Mouse (Mus musculus) MEL (cell line): ENCODE data around the gene Dstyk. TPM values are rescaled to one million over a fixed set of nuclear protein-coding genes. Genes with fewer than 3 reads are reported as not detected.

Source experiments
- DNase-seq: peaks from one replicate; pipeline ENCODE4 v3.0.0; 2011; ENCODE audit warnings: low read depth, low spot score
- H3K27ac ChIP-seq: 2 replicates; pipeline ENCODE4 v1.5.1; 2012; ENCODE audit warnings: low read depth, mild to moderate bottlenecking, control low read depth, low read length, moderate library complexity; ENCODE audit not compliant: control insufficient read depth
- H3K27me3 ChIP-seq, 2 experiments: fragments of 150-350 bp in 1 of 2; sonication (generic) in 1 of 2; 2 replicates each; pipeline ENCODE4 v1.6.1; 2012; ENCODE audit warnings: low read length in 2 of 2, mild to moderate bottlenecking in 2 of 2, improper control_type of control experiment in 1 of 2, moderate library complexity in 1 of 2; ENCODE audit not compliant: insufficient read depth in 2 of 2, control insufficient read depth in 1 of 2
- H3K36me3 ChIP-seq, 2 experiments: 2 replicates each; pipeline ENCODE4 v1.6.1; 2012 to 2014; ENCODE audit warnings: low read length in 2 of 2, improper control_type of control experiment in 1 of 2, inconsistent platforms in 1 of 2, mild to moderate bottlenecking in 1 of 2; ENCODE audit not compliant: insufficient read depth in 2 of 2, control insufficient read depth in 1 of 2
- H3K4me1 ChIP-seq, 2 experiments: fragments of 150-350 bp in 1 of 2; sonication (generic) in 1 of 2; 2 replicates each; pipeline ENCODE4 v1.6.1; 2012; ENCODE audit warnings: low read length in 2 of 2, improper control_type of control experiment in 1 of 2, mild to moderate bottlenecking in 1 of 2; ENCODE audit not compliant: insufficient read depth in 2 of 2, control insufficient read depth in 1 of 2
- H3K4me3 ChIP-seq, 2 experiments: fragments of 150-350 bp in 1 of 2; sonication (generic) in 1 of 2; 2 replicates each; pipeline ENCODE4 v1.5.1; 2012; ENCODE audit warnings: low read depth in 2 of 2, low read length in 2 of 2, mild to moderate bottlenecking in 2 of 2, moderate library complexity in 2 of 2, control low read depth in 1 of 2, improper control_type of control experiment in 1 of 2; ENCODE audit not compliant: control insufficient read depth in 1 of 2, insufficient read depth in 1 of 2
- H3K79me2 ChIP-seq: 2 replicates; pipeline ENCODE4 v1.6.1; 2012; ENCODE audit warnings: mild to moderate bottlenecking, low read length, moderate library complexity; ENCODE audit not compliant: control insufficient read depth, poor library complexity, insufficient read depth
- H3K9ac ChIP-seq: 2 replicates; pipeline ENCODE4 v1.6.1; 2012; ENCODE audit warnings: low read depth, mild to moderate bottlenecking, control low read depth, low read length, moderate library complexity; ENCODE audit not compliant: control insufficient read depth, poor library complexity, severe bottlenecking
- H3K9me3 ChIP-seq: fragments of 150-350 bp; sonication (generic); replicated peaks from 2 replicates; pipeline ENCODE4 v1.6.1; 2012; ENCODE audit warnings: mild to moderate bottlenecking, low read length, improper control_type of control experiment, moderate library complexity; ENCODE audit not compliant: insufficient read depth
- BHLHE40 ChIP-seq: IDR thresholded peaks from 2 replicates; pipeline ENCODE4 v1.6.1; 2012; ENCODE audit warnings: low read depth, mild to moderate bottlenecking, inconsistent platforms, low read length, improper control_type of control experiment, borderline replicate concordance
- EP300 ChIP-seq, 2 experiments: IDR thresholded peaks; 2 replicates each; pipeline ENCODE4 v1.6.1; 2011; ENCODE audit warnings: improper control_type of control experiment in 2 of 2, low read length in 2 of 2, low read depth in 1 of 2, mild to moderate bottlenecking in 1 of 2
- ETS1 ChIP-seq: IDR thresholded peaks from 2 replicates; pipeline ENCODE4 v1.6.1; 2012; ENCODE audit warnings: low read depth, mild to moderate bottlenecking, inconsistent platforms, low read length, improper control_type of control experiment, moderate library complexity
- GABPA ChIP-seq: IDR thresholded peaks from 2 replicates; pipeline ENCODE4 v1.6.1; 2012; ENCODE audit warnings: low read depth, mild to moderate bottlenecking, inconsistent platforms, low read length, improper control_type of control experiment, moderate library complexity
- MAFK ChIP-seq: IDR thresholded peaks from 2 replicates; pipeline ENCODE4 v1.6.1; 2011; ENCODE audit warnings: low read depth, mild to moderate bottlenecking, low read length, improper control_type of control experiment, borderline replicate concordance
- MYC ChIP-seq: IDR thresholded peaks from 2 replicates; pipeline ENCODE4 v1.6.1; 2011; ENCODE audit warnings: low read depth, mild to moderate bottlenecking, low read length, improper control_type of control experiment, moderate library complexity
- NELFE ChIP-seq: IDR thresholded peaks from 2 replicates; pipeline ENCODE4 v1.6.1; 2011; ENCODE audit warnings: low read depth, low read length, improper control_type of control experiment
- NRF1 ChIP-seq: IDR thresholded peaks from 2 replicates; pipeline ENCODE4 v1.6.1; 2014; ENCODE audit warnings: low read depth, mild to moderate bottlenecking, inconsistent platforms, low read length, improper control_type of control experiment, moderate library complexity; ENCODE audit not compliant: poor library complexity, insufficient read depth, severe bottlenecking
- RCOR1 ChIP-seq: IDR thresholded peaks from 2 replicates; pipeline ENCODE4 v1.6.1; 2012; ENCODE audit warnings: low read depth, mild to moderate bottlenecking, inconsistent platforms, low read length, improper control_type of control experiment
- SIN3A ChIP-seq: IDR thresholded peaks from 2 replicates; pipeline ENCODE4 v1.6.1; 2012; ENCODE audit warnings: low read length, improper control_type of control experiment, inconsistent platforms
- TBP ChIP-seq: IDR thresholded peaks from 2 replicates; pipeline ENCODE4 v1.8.0; 2011; ENCODE audit warnings: low read depth, low read length, improper control_type of control experiment
- USF1 ChIP-seq: IDR thresholded peaks from 2 replicates; pipeline ENCODE4 v1.6.1; 2014; ENCODE audit warnings: low read depth, mild to moderate bottlenecking, inconsistent platforms, low read length, improper control_type of control experiment, moderate library complexity
- USF2 ChIP-seq, 2 experiments: IDR thresholded peaks; 2 replicates each; pipeline ENCODE4 v1.6.1; 2011 to 2012; ENCODE audit warnings: improper control_type of control experiment in 2 of 2, low read length in 2 of 2, borderline replicate concordance in 1 of 2, inconsistent platforms in 1 of 2, low read depth in 1 of 2, mild to moderate bottlenecking in 1 of 2; ENCODE audit not compliant: insufficient read depth in 1 of 2
- ZC3H11A ChIP-seq: IDR thresholded peaks from 2 replicates; pipeline ENCODE4 v1.6.1; 2012; ENCODE audit warnings: low read depth, mild to moderate bottlenecking, inconsistent platforms, low read length, improper control_type of control experiment
- ZNF384 ChIP-seq: IDR thresholded peaks from 2 replicates; pipeline ENCODE4 v1.6.1; 2012; ENCODE audit warnings: low read depth, mild to moderate bottlenecking, inconsistent platforms, low read length, improper control_type of control experiment
- polyA plus RNA-seq, 2 experiments: library from polyadenylated mRNA; stranded (reverse) in 1 of 2; unstranded in 1 of 2; fragments of >175 nt in 1 of 2; fragments of >200 nt in 1 of 2; gene quantifications; 2 replicates each; pipeline versions ENCODE4 v1.2.1 to v1.2.4; 2012; ENCODE audit warnings: low replicate concordance in 2 of 2, low read depth in 1 of 2; ENCODE audit not compliant: insufficient read length in 2 of 2, insufficient read depth in 1 of 2, missing spikeins in 1 of 2
- total RNA-seq: library from RNA; depleted of rRNA; stranded (reverse); fragments of 300-350 nt; gene quantifications from 2 replicates; pipeline ENCODE4 v1.2.3, GENCODE M21; 2012

The Dstyk gene
- total and polyA plus RNA-seq, 3 experiments, result 2.4 to 4.5 TPM; not detected in 1

- Histone ChIP-seq H3K4me1 (peaks cover 13 to 18% of the 10 kb centered on the region in 2 experiments), H3K9me3 (no peaks in the 10 kb centered on the region), H3K27me3 (no peaks in the 10 kb centered on the region), H3K79me2 (peaks cover 52% of the 10 kb centered on the region), H3K27ac (no peak overlapping the region), H3K4me3 (no peak overlapping the region), H3K36me3 (peaks cover 10 to 42% of the 10 kb centered on the region in 2 experiments), H3K9ac (no peak overlapping the region)
- DNase-seq, result no peak
- TF ChIP-seq MAFK (peak; percentile 55; the same call in 1 of the 2 replicates), MYC (no peak)
These were observed 62.1 kb downstream of the Dstyk start for GRCm38 (mm10) chr1:132479438-132479837.

- peak overlapping the region; percentile 49 for H3K27ac ChIP-seq
- H3K4me1 ChIP-seq, result peaks cover 10 to 13% of the 10 kb centered on the region in 2 experiments; a peak in 3 of 4 replicates
- no peak overlapping the region for H3K4me3 ChIP-seq
- H3K9me3 ChIP-seq, result no peaks in the 10 kb centered on the region
- H3K9ac ChIP-seq, result peak overlapping the region; percentile 23; the same call in 1 of the 2 replicates
- peak; percentile 44 for DNase-seq
- H3K36me3 ChIP-seq, result peaks cover 21 to 28% of the 10 kb centered on the region in 2 experiments
- H3K79me2 ChIP-seq, result peaks cover 44% of the 10 kb centered on the region
- TF ChIP-seq TBP (no peak), EP300 (IDR thresholded peaks at IDR 0.05; ENCODE audit: low read depth in 1 of 2, low read length in 2 of 2) (peak in 1 of 2 experiments; percentile 17; a peak in 1 of 4 replicates), USF1 (peak; percentile 3; the same call in 1 of the 2 replicates)
- H3K27me3 ChIP-seq, result no peaks in the 10 kb centered on the region
These were observed 64.3 kb downstream of the Dstyk start for GRCm38 (mm10) chr1:132481619-132482018.

- Histone ChIP-seq H3K4me1 (peaks cover 10 to 12% of the 10 kb centered on the region in 2 experiments; a peak in 3 of 4 replicates), H3K9ac (no peak overlapping the region), H3K79me2 (peaks cover 34% of the 10 kb centered on the region), H3K9me3 (no peaks in the 10 kb centered on the region), H3K36me3 (peaks cover 26 to 35% of the 10 kb centered on the region in 2 experiments), H3K27ac (no peak overlapping the region), H3K4me3 (no peak overlapping the region), H3K27me3 (no peaks in the 10 kb centered on the region)
- TF ChIP-seq GABPA (no peak), ZC3H11A (no peak), RCOR1 (no peak), BHLHE40 (no peak), NELFE (no peak), SIN3A (no peak), USF1 (no peak), NRF1 (no peak), USF2 (IDR thresholded peaks at IDR 0.05; ENCODE audit: borderline replicate concordance in 1 of 2, insufficient read depth in 1 of 2, low read depth in 1 of 2, low read length in 2 of 2) (no peak), EP300 (IDR thresholded peaks at IDR 0.05; ENCODE audit: low read depth in 1 of 2, low read length in 2 of 2) (no peak), ZNF384 (no peak), TBP (no peak), ETS1 (no peak)
- no peak for DNase-seq
These were observed 65.9 kb downstream of the Dstyk start for GRCm38 (mm10) chr1:132483234-132483633.
